Mouse (Mus musculus): ENCODE results near the gene Gm7137.
"Not testable (repeated sequence)": the region's sequence is repeated elsewhere in the genome, so short reads cannot be mapped to it uniquely, and the experiment has no call there.

GRCm38 (mm10) chr10:77741924-77742688 lies 45.9 kb downstream of the Gm7137 start, which contains the start of gene Gm18596:
- TF ChIP-seq POLR2A (IDR thresholded peaks at IDR 0.05; ENCODE audit: borderline replicate concordance, insufficient read depth, low read length); CTCF (IDR thresholded peaks at IDR 0.05; ENCODE audit: borderline replicate concordance, insufficient read depth, low read depth, low read length): not testable (repeated sequence)
